Mouse (Mus musculus) cortical plate, adult 2 months (tissue): ENCODE measurements around the gene Gm37240. TPM values are rescaled to one million over a fixed set of nuclear protein-coding genes. Genes with fewer than 3 reads are reported as not detected.

ENCODE experiments used
- H3K27ac ChIP-seq: fragments of 200-500 bp; 2 replicates; pipeline ENCODE4 v1.5.1; 2012; ENCODE audit warnings: low read length, control low read depth, inconsistent platforms; ENCODE audit not compliant: insufficient read depth
- H3K4me1 ChIP-seq: fragments of 200-500 bp; 2 replicates; pipeline ENCODE4 v1.6.1; 2011; ENCODE audit warnings: low read length; ENCODE audit not compliant: control insufficient read depth, insufficient read depth
- H3K4me3 ChIP-seq: fragments of 200-500 bp; 2 replicates; pipeline ENCODE4 v1.5.1; 2011; ENCODE audit warnings: mild to moderate bottlenecking, low read length, control low read depth; ENCODE audit not compliant: insufficient read depth
- CTCF ChIP-seq: fragments of 200-500 bp; IDR thresholded peaks from 2 replicates; pipeline ENCODE4 v1.5.1; 2011; ENCODE audit warnings: mild to moderate bottlenecking, control low read depth, low read length; ENCODE audit not compliant: insufficient read depth; ENCODE audit errors: extremely low read depth
- POLR2A ChIP-seq: fragments of 200-500 bp; IDR thresholded peaks from 2 replicates; pipeline ENCODE4 v1.6.1; 2011; ENCODE audit warnings: mild to moderate bottlenecking, low read length, control low read depth; ENCODE audit not compliant: insufficient read depth; ENCODE audit errors: extremely low read depth
- polyA plus RNA-seq: library from polyadenylated mRNA; depleted of rRNA; stranded (reverse); fragments of >200 nt; gene quantifications from 2 replicates; pipeline ENCODE4 v1.2.3, GENCODE M21; 2012

The Gm37240 gene
- polyA plus RNA-seq, 1 experiment = 0.81 TPM

- Histone ChIP-seq H3K4me3 (no peak overlapping the region), H3K4me1 (no peaks in the 10 kb centered on the region), H3K27ac (no peak overlapping the region)
- TF ChIP-seq CTCF (no peak), POLR2A (no peak)
Observed at GRCm38 (mm10) chr3:84740050-84740596, 1147.2 kb downstream of the Gm37240 start.

GRCm38 (mm10) chr3:84737137-84737536 is 1150.2 kb downstream of the Gm37240 start:
- TF ChIP-seq CTCF (no peak), POLR2A (no peak)
- no peak overlapping the region for H3K27ac ChIP-seq
- H3K4me3 ChIP-seq = no peak overlapping the region
- no peaks in the 10 kb centered on the region for H3K4me1 ChIP-seq

GRCm38 (mm10) chr3:84735716-84736115 is 1151.6 kb downstream of the Gm37240 start:
- H3K4me1 ChIP-seq = no peaks in the 10 kb centered on the region; the same call in 1 of the 2 replicates
- TF ChIP-seq POLR2A (no peak), CTCF (no peak)
- no peak overlapping the region for H3K4me3 ChIP-seq
- H3K27ac ChIP-seq = no peak overlapping the region

- H3K27ac ChIP-seq = no peak overlapping the region
- no peaks in the 10 kb centered on the region; the same call in 1 of the 2 replicates for H3K4me1 ChIP-seq
- no peak overlapping the region for H3K4me3 ChIP-seq
- TF ChIP-seq POLR2A = no peak
- no peak for TF ChIP-seq CTCF
Observed at GRCm38 (mm10) chr3:84732516-84732915, 1154.8 kb downstream of the Gm37240 start.

GRCm38 (mm10) chr3:84732016-84732502 is 1155.3 kb downstream of the Gm37240 start:
- no peak overlapping the region for H3K27ac ChIP-seq
- no peak overlapping the region for H3K4me3 ChIP-seq
- TF ChIP-seq POLR2A (no peak), CTCF (no peak)
- H3K4me1 ChIP-seq = no peaks in the 10 kb centered on the region; the same call in 1 of the 2 replicates

GRCm38 (mm10) chr3:84731403-84732015 is 1155.8 kb downstream of the Gm37240 start:
- Histone ChIP-seq H3K4me3 (no peak overlapping the region), H3K27ac (no peak overlapping the region)

GRCm38 (mm10) chr3:84731003-84731402 is 1156.3 kb downstream of the Gm37240 start:
- Histone ChIP-seq H3K27ac (no peak overlapping the region), H3K4me1 (no peaks in the 10 kb centered on the region; the same call in 1 of the 2 replicates), H3K4me3 (no peak overlapping the region)
- TF ChIP-seq POLR2A (no peak), CTCF (no peak)

More at GRCm38 (mm10) chr3:84731403-84732015, 1155.8 kb downstream of the Gm37240 start:
- no peaks in the 10 kb centered on the region; the same call in 1 of the 2 replicates for H3K4me1 ChIP-seq
- TF ChIP-seq POLR2A (no peak), CTCF (no peak)

GRCm38 (mm10) chr3:84729806-84730205 is 1157.5 kb downstream of the Gm37240 start:
- no peaks in the 10 kb centered on the region; the same call in 1 of the 2 replicates for H3K4me1 ChIP-seq
- no peak overlapping the region for H3K27ac ChIP-seq
- TF ChIP-seq POLR2A (no peak), CTCF (no peak)
- no peak overlapping the region for H3K4me3 ChIP-seq

GRCm38 (mm10) chr3:84723996-84724395 is 1163.3 kb downstream of the Gm37240 start:
- TF ChIP-seq POLR2A = no peak
- no peak for TF ChIP-seq CTCF
- no peak overlapping the region for H3K4me3 ChIP-seq
- H3K4me1 ChIP-seq = no peaks in the 10 kb centered on the region
- no peak overlapping the region for H3K27ac ChIP-seq

- H3K4me1 ChIP-seq = no peaks in the 10 kb centered on the region
- H3K4me3 ChIP-seq = no peak overlapping the region
- H3K27ac ChIP-seq = no peak overlapping the region
- TF ChIP-seq POLR2A = no peak
Observed at GRCm38 (mm10) chr3:84722680-84723079, 1164.6 kb downstream of the Gm37240 start.
